Mouse (Mus musculus) embryonic fibroblast, embryonic 13.5 days (primary cell): ENCODE measurements around the gene Mcmbp. TPM values are rescaled to one million over a fixed set of nuclear protein-coding genes. Genes with fewer than 3 reads are reported as not detected.

ENCODE experiments used
- H3K27ac ChIP-seq: 2 replicates; pipeline ENCODE4 v1.5.1; 2012; ENCODE audit warnings: low read length, control low read depth, inconsistent platforms; ENCODE audit not compliant: insufficient read depth
- H3K4me1 ChIP-seq: 2 replicates; pipeline ENCODE4 v1.6.1; 2011; ENCODE audit warnings: low read length; ENCODE audit not compliant: control insufficient read depth, insufficient read depth
- H3K4me3 ChIP-seq: 2 replicates; pipeline ENCODE4 v1.5.1; 2011; ENCODE audit warnings: mild to moderate bottlenecking, control low read depth, low read length; ENCODE audit not compliant: insufficient read depth
- CTCF ChIP-seq: IDR thresholded peaks from 2 replicates; pipeline ENCODE4 v1.5.1; 2011; ENCODE audit warnings: mild to moderate bottlenecking, control low read depth, low read length, moderate library complexity, borderline replicate concordance; ENCODE audit not compliant: insufficient read depth
- POLR2A ChIP-seq: IDR thresholded peaks from 2 replicates; pipeline ENCODE4 v1.6.1; 2011; ENCODE audit warnings: low read depth, mild to moderate bottlenecking, control low read depth, low read length, moderate library complexity
- polyA plus RNA-seq: library from polyadenylated mRNA; stranded (reverse); fragments of >200 nt; gene quantifications from 2 replicates; pipeline ENCODE4 v1.2.4, GENCODE M21; 2011; ENCODE audit warnings: low read depth; ENCODE audit not compliant: missing spikeins, insufficient read length

The Mcmbp gene
- polyA plus RNA-seq, 1 experiment = 44.0 TPM

DNA sequence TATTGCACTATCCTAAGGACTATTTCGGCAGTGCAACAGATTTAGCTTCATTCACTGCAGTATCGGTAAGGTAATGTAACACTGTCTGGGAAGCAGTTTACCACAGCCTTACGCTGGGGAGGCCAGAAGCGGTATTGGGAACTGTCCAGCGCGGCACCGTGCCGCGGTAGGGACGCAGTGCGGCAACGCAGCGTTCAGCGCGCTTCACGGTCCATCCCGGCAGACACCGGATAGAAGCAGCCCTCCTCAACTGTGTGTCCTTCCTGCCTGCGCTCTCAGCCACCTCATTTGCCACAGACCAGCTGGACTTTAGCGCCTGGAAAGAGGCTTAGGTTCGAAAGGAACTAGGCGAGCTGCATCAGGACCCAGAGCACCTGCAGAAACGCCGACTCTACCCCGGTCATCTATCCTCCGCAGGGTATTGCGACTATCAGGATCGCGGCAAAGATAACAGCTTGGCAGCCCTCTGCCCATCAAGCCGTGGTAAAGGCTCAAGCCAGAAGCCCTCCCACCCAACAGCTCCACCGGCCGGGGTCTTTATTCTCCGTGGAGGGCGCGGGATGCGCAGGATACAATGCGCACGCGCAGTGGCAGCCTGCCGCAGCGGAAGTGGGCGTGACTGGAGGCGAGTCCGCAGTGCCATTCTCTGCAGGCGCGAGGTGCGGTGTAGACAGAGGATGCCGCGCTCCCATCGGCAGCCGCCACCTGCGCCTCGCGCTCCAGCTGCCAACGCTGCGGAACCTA lies 52.3 kb downstream of the Mcmbp start:
- H3K4me3 ChIP-seq = peak overlapping the region; percentile 51
- no peak overlapping the region for H3K27ac ChIP-seq
- no peak for TF ChIP-seq POLR2A
- no peak for TF ChIP-seq CTCF
- H3K4me1 ChIP-seq = no peaks in the 10 kb centered on the region

DNA sequence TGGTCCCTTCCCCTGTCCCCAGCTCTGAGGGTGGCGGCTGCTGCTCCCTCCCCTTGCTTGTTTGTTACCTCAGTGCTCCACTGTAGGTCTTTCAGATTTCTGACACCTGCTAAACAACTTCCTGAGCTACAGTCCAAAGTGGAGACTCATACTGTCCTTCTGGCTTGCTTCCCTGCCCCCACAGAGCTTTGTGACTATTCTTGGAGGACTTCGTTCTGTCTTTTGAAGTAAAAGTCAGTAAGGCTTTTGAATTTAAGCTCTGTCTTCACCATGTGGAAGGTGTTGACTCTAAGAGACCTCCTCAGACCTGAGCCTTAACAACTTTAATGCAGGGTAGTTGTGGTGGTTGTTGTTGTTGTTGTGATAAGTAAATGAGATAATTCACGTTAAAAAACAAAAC lies 61.7 kb downstream of the Mcmbp start:
- TF ChIP-seq CTCF = no peak
- TF ChIP-seq POLR2A = no peak
- Histone ChIP-seq H3K4me3 (no peak overlapping the region), H3K4me1 (no peaks in the 10 kb centered on the region), H3K27ac (no peak overlapping the region)

DNA sequence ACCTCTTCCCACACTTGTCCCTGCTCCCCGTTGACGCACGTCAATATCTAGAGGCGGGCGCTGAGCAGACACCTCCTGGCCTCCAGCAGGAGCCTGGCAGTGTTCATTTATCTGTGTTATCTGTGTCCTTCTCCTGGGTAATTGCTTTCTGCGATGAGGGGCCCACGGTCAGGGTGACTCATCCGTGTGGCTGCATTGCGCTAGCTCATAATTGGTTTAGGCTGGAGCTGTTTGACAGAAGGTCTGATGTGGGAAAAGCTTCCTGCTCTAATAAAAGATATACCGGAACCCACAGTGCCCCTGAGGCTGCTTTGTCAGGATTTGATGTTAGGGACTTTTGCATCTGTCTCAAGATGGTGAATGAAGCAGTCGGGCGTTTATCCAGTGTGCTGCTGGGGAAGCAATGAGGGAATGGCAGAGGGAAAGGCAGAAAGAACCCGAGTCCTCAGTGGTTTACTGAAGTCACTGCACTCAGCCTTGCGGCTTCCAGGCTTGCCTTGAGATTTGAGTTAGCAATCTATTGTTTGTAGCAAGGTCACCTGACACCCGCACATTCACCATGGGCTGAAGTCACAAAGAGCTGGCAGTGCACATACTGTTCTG lies 67.8 kb downstream of the Mcmbp start:
- H3K27ac ChIP-seq = peak overlapping the region; percentile 23; the same call in 1 of the 2 replicates
- no peak for TF ChIP-seq CTCF
- no peak for TF ChIP-seq POLR2A
- no peak overlapping the region for H3K4me3 ChIP-seq
- peaks cover 5% of the 10 kb centered on the region for H3K4me1 ChIP-seq

DNA sequence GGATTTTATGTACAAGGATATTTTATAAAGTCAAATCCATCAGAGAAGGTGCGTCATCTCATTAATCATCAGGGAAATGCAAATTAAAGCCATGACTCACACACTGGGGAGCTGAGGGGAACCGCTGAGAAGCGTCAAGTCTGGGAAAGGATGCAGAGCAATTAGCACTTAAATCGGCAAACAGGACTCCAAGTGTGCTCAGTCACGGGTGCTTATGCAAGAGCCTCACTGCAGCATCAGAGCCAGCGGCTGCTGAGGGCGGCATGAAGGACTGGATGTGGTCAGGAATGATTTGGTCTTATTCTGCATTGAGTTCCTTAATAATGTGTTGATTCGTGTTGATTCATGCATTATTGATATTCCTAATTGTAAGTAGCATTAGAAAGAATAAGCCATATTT lies 68.3 kb downstream of the Mcmbp start:
- Histone ChIP-seq H3K4me3 (no peak overlapping the region), H3K27ac (peak overlapping the region; percentile 17; the same call in 1 of the 2 replicates)

DNA sequence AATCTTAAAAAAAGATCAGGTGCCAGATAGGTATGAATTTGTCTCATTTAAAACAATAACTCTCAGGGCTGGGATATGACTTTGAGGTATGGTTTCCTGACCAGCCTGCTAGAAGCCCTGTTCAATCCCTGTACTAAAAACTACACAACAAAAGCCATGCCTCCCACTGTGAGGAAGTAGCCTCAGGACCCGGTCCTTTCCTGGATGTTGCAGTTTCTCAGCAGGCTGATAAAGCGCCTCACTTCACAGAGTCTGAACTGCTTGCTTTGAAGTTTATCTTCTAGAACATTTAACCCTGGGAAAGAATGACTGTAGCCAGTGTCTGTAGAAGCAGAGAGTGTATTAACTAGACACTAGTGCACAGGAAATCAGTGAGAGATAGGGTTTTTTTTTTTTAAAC lies 71.5 kb downstream of the Mcmbp start:
- no peak overlapping the region for H3K4me3 ChIP-seq
- no peak for TF ChIP-seq CTCF
- no peak for TF ChIP-seq POLR2A
- peaks cover 5% of the 10 kb centered on the region for H3K4me1 ChIP-seq
- H3K27ac ChIP-seq = no peak overlapping the region

More for the DNA sequence above, 68.3 kb downstream of the Mcmbp start:
- TF ChIP-seq CTCF (no peak), POLR2A (no peak)
- H3K4me1 ChIP-seq = peaks cover 5% of the 10 kb centered on the region

DNA sequence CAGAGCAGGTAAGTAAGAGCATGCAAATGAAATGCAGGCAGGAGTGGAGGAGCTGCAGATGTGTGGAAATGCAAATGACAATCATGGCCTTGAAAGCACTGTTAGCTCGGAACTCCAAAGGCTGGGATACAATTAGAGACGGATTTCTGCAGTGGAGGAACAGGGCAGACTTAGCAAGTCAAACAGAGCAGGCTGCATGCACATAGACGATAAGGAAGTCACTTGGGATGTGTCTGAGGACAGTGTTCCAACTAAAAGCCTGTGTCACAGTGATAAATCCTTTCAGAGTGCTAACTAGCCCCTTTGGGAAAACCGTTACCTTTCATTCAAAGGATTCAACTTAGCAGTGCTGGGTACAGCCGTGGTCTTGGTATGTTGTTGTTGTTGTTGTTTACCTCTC lies 72.5 kb downstream of the Mcmbp start:
- H3K4me3 ChIP-seq = no peak overlapping the region
- peaks cover 3% of the 10 kb centered on the region for H3K4me1 ChIP-seq
- H3K27ac ChIP-seq = no peak overlapping the region
- TF ChIP-seq CTCF = no peak

DNA sequence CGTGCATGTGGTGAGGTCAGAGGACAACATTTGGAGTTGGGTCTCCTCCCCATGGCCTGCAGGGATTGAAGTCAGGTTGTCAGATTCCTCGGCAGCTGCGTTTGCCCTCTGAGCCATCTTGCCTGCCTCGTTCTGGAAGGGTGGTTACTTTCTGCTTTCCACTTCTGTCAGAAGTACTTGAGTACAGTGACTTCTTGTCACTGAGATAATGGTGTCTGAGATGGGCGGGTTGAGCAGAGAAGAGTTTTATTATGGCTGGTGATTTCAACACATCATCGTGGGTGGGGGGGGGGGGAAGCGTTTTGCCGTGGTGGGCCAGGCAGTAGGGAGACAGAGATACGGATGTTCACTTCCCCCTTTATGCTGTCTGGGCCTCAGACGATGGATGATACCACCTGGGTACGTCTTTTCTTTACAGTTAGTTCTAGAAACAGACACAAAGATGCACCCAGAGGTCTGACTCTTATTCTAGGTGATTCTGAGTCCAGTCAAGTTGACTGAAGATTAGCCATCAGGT lies 75.4 kb downstream of the Mcmbp start:
- no peaks in the 10 kb centered on the region for H3K4me1 ChIP-seq
- TF ChIP-seq CTCF = no peak
- no peak for TF ChIP-seq POLR2A
- no peak overlapping the region for H3K27ac ChIP-seq
- H3K4me3 ChIP-seq = no peak overlapping the region

DNA sequence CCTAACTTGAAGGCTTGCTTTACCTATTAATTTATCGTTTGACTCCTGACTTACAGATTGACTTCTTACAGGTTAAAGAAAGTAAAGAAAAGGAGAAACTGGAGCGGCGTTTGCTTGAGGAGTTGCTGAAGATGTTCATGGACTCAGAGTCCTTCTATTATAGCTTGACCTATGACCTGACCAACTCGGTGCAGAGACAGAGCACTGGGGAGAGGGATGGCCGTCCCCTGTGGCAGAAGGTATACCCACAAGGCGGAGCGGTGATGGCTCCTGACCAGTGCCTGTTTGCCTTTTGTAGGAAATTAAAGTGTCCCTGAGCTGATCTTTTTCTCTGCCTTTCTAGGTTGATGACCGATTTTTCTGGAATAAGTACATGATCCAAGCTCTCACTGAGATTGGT lies 76.4 kb downstream of the Mcmbp start:
- TF ChIP-seq POLR2A (no peak), CTCF (no peak)
- no peak overlapping the region for H3K27ac ChIP-seq
- no peaks in the 10 kb centered on the region for H3K4me1 ChIP-seq
- no peak overlapping the region for H3K4me3 ChIP-seq

DNA sequence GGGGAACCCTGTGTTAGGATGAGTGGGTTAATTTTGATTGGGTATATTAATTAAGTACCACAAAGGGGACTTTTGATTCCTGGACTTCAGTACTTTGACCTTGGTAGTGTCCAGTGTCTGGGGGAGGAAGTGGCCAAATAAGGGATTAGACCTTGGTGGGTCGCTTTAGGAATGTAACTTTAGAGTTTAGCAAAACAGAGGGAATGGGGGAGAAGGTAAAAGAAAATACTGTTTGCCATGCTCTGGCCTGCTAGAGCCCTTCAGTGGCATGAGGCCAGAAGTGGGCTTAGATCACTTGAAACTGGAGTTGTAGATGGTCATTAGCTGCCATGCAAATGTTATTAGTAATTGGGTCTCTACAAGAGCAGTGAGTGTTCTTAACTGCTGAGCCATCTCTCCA lies 83.3 kb downstream of the Mcmbp start:
- Histone ChIP-seq H3K4me3 (no peak overlapping the region), H3K4me1 (no peaks in the 10 kb centered on the region), H3K27ac (no peak overlapping the region)
- TF ChIP-seq CTCF (no peak), POLR2A (no peak)

Other genes with a start within 250 kb of the Mcmbp start
- gene Bag3, start 216.9 kb downstream of the Mcmbp start, polyA plus RNA-seq = 63.4 and 70.8 TPM in 2 replicates
- gene Inpp5f, start 129.2 kb downstream of the Mcmbp start, polyA plus RNA-seq = 24.4 and 27.1 TPM in 2 replicates
- gene Sec23ip, start 4.4 kb upstream of the Mcmbp start, polyA plus RNA-seq = 58.0 and 64.1 TPM in 2 replicates